In genomic region chr2:93533891-93534290, GRCm38 (mm10) we compare ENCODE assay signal across 23 mouse cellular contexts. TPM values are rescaled to one million over a fixed set of nuclear protein-coding genes. Genes with fewer than 3 reads are reported as not detected.
"Had no signal": no experiment of that assay in that cellular context is flagged by ENCODE, and none has a peak within 500 bp of the region (broad histone marks: within the 10 kb centered on the region; RNA-seq: fewer than 3 reads in every experiment).

No protein-coding gene starts in this region.

- H3K27me3 ChIP-seq: neural tube, embryonic 13.5 days; neural tube, embryonic 15.5 days; stomach, embryonic 15.5 days had no signal

- H3K4me2 ChIP-seq: neural tube, embryonic 13.5 days; neural tube, embryonic 15.5 days; stomach, embryonic 15.5 days had no signal

- H3K9ac ChIP-seq: neural tube, embryonic 13.5 days; neural tube, embryonic 15.5 days; stomach, embryonic 15.5 days had no signal

- H3K4me3 ChIP-seq: neural tube, embryonic 13.5 days; neural tube, embryonic 15.5 days; stomach, embryonic 15.5 days had no signal

- H3K36me3 ChIP-seq: neural tube, embryonic 13.5 days; neural tube, embryonic 15.5 days; stomach, embryonic 15.5 days had no signal

- DNase-seq: retina, postnatal 1 day; right cerebral cortex, adult 18-20 months; right cerebral cortex, postnatal 14 days; right cerebral cortex, postnatal 25 days; right cerebral cortex, postnatal 4 days; spleen, adult 18-20 months; thymus, adult 18-20 months; thymus, adult 2 months; thymus, postnatal 14 days; thymus, postnatal 25 days; thymus, postnatal 36 days had no signal

- H3K9me3 ChIP-seq: neural tube, embryonic 13.5 days; neural tube, embryonic 15.5 days; stomach, embryonic 15.5 days had no signal

- H3K27ac ChIP-seq: neural tube, embryonic 13.5 days; neural tube, embryonic 15.5 days; stomach, embryonic 15.5 days; stomach, postnatal 0 days had no signal

RNA-seq across cellular contexts. Expression of gene Gm10803, which starts 26.5 kb away (rescaled TPM):
- polyA plus RNA-seq: neural tube, embryonic 13.5 days; neural tube, embryonic 14.5 days; neural tube, embryonic 15.5 days; small intestine, adult 2 months; spleen, adult 2 months; stomach, embryonic 14.5 days; stomach, embryonic 15.5 days; stomach, embryonic 16.5 days; stomach, postnatal 0 days; testis, adult 2 months; thymus, adult 2 months; thymus, postnatal 0 days; urinary bladder, adult 2 months had no signal
